Mouse (Mus musculus) testis, adult 2 months (tissue): Measurements from ENCODE around the gene Arhgef17.

Experiments used
- CTCF ChIP-seq: fragments of 200-500 bp; IDR thresholded peaks from 2 replicates; pipeline ENCODE4 v1.5.1; 2012; ENCODE audit warnings: low read depth, mild to moderate bottlenecking, inconsistent platforms, low read length, moderate library complexity; ENCODE audit not compliant: control insufficient read depth, insufficient read depth, insufficient replicate concordance
- POLR2A ChIP-seq: fragments of 200-500 bp; IDR thresholded peaks from 2 replicates; pipeline ENCODE4 v1.6.1; 2012; ENCODE audit warnings: low read depth, mild to moderate bottlenecking, inconsistent platforms, low read length, moderate library complexity; ENCODE audit not compliant: control insufficient read depth

- TF ChIP-seq CTCF (no peak), POLR2A (no peak)
These were observed 5.6 kb upstream of the Arhgef17 start for GRCm38 (mm10) chr7:100937481-100937880.
